23 mouse cellular contexts compared by ENCODE assay signal in the genomic region with DNA sequence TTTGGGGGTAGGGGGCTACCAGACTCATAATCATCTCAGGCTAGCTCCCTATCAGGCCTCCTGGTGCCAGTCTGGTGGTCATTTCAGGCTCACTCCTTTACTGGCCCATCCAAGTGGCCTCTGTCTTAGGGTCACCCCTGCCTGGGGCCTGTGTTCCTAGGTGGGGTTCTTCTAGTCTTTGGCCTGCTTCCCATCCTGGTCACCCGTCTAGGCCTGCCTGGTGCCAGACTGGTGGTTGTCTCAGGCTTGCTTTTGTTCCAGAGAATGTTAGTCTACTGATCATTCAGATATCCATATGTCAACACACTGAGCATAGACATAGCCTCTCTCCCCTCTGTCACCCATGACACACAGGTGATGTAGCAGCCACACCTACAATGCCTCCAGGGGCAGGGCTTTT. TPM values are rescaled to one million over a fixed set of nuclear protein-coding genes. Genes with fewer than 3 reads are reported as not detected.
A peak's percentile ranks its signal among the peaks of the same experiment; 100 is the strongest.
DNase-seq lines count a peak whose midpoint lies in the region; ATAC-seq and TF ChIP-seq lines count a peak whose summit lies in the region.
"Had no signal": no experiment of that assay in that cellular context is flagged by ENCODE, and none has a peak within 500 bp of the region (broad histone marks: within the 10 kb centered on the region; RNA-seq: fewer than 3 reads in every experiment).

No protein-coding gene starts in this region.

- no peak overlapping the region for H3K27ac ChIP-seq in stomach, embryonic 15.5 days
- no peak overlapping the region for H3K27ac ChIP-seq in stomach, postnatal 0 days (replicated peaks)
- H3K27ac ChIP-seq: embryonic facial prominence, embryonic 13.5 days; embryonic facial prominence, embryonic 15.5 days; forebrain, embryonic 10.5 days; forebrain, embryonic 12.5 days had no signal

- 0 out of 2 replicates have a peak, but pooled peaks have one; percentile 35 for ATAC-seq in stomach, embryonic 15.5 days (ENCODE audit: insufficient read depth, low FRiP score, low read depth)
- ATAC-seq in stomach, postnatal 0 days (ENCODE audit: low FRiP score, low TSS enrichment) = peak; percentile 68
- ATAC-seq: forebrain, embryonic 14.5 days; forebrain, embryonic 16.5 days had no signal

- no peak overlapping the region for H3K4me3 ChIP-seq in stomach, embryonic 15.5 days (replicated peaks)
- no peak overlapping the region for H3K4me3 ChIP-seq in stomach, postnatal 0 days (ENCODE audit: low read depth, low read length)
- H3K4me3 ChIP-seq: embryonic facial prominence, embryonic 13.5 days; embryonic facial prominence, embryonic 15.5 days; erythroblast, embryonic 14.5 days; forebrain, embryonic 10.5 days; forebrain, embryonic 12.5 days had no signal

- no peak overlapping the region for H3K4me2 ChIP-seq in stomach, embryonic 15.5 days
- no peak overlapping the region for H3K4me2 ChIP-seq in stomach, postnatal 0 days (replicated peaks; ENCODE audit: low read depth)
- H3K4me2 ChIP-seq: embryonic facial prominence, embryonic 13.5 days; embryonic facial prominence, embryonic 15.5 days; forebrain, embryonic 12.5 days had no signal

- H3K9ac ChIP-seq in stomach, embryonic 15.5 days = no peak overlapping the region
- H3K9ac ChIP-seq in stomach, postnatal 0 days (ENCODE audit: low read length) = no peak overlapping the region
- H3K9ac ChIP-seq: embryonic facial prominence, embryonic 13.5 days; embryonic facial prominence, embryonic 15.5 days; forebrain, embryonic 12.5 days had no signal

- no peaks in the 10 kb centered on the region for H3K27me3 ChIP-seq in stomach, embryonic 15.5 days (replicated peaks)
- no peaks in the 10 kb centered on the region for H3K27me3 ChIP-seq in stomach, postnatal 0 days (ENCODE audit: control insufficient read depth, insufficient read depth, low read length)
- H3K27me3 ChIP-seq: embryonic facial prominence, embryonic 13.5 days; embryonic facial prominence, embryonic 15.5 days had no signal

- H3K9me3 ChIP-seq in stomach, embryonic 15.5 days = no peaks in the 10 kb centered on the region
- no peaks in the 10 kb centered on the region for H3K9me3 ChIP-seq in stomach, postnatal 0 days (ENCODE audit: control insufficient read depth, low read length)
- H3K9me3 ChIP-seq: embryonic facial prominence, embryonic 13.5 days; embryonic facial prominence, embryonic 15.5 days; forebrain, embryonic 10.5 days; forebrain, embryonic 12.5 days had no signal

- DNase-seq in urinary bladder, postnatal 14 days (ENCODE audit: low spot score) = peak; percentile 67
- no peak for DNase-seq in urinary bladder, postnatal 10 days (ENCODE audit: low spot score)
- DNase-seq in stomach, postnatal 0 days (ENCODE audit: low spot score) = no peak
- no peak for DNase-seq in spleen, postnatal 4 days (ENCODE audit: low spot score in 2 of 2)
- DNase-seq: adrenal gland, adult 2 months; adrenal gland, postnatal 10 days; adrenal gland, postnatal 25 days; cerebellum, adult 11 months; cerebellum, adult 18-20 months; cerebellum, adult 8-10 months; cerebellum, adult 9-11 months; cerebellum, postnatal 14 days; cerebellum, postnatal 36 days; embryo, embryonic 11 days had no signal

- H3K36me3 ChIP-seq in stomach, embryonic 15.5 days = no peaks in the 10 kb centered on the region
- no peaks in the 10 kb centered on the region for H3K36me3 ChIP-seq in stomach, postnatal 0 days (ENCODE audit: control insufficient read depth, insufficient read depth, low read length)
- H3K36me3 ChIP-seq: embryonic facial prominence, embryonic 13.5 days; embryonic facial prominence, embryonic 15.5 days; forebrain, embryonic 10.5 days; forebrain, embryonic 12.5 days had no signal

- no peak for TF ChIP-seq CTCF in stomach, postnatal 0 days (IDR thresholded peaks at IDR 0.05; ENCODE audit: low read depth)

- no peaks in the 10 kb centered on the region for H3K4me1 ChIP-seq in stomach, embryonic 15.5 days
- no peaks in the 10 kb centered on the region for H3K4me1 ChIP-seq in stomach, postnatal 0 days (replicated peaks; ENCODE audit: control insufficient read depth, insufficient read depth)

- 63% methylated on average over 1 of the region's 1 CpGs for WGBS in stomach, embryonic 15.5 days
- WGBS in stomach, postnatal 0 days = 63% methylated on average over 1 of the region's 1 CpGs

- TF ChIP-seq EP300 in stomach, postnatal 0 days (optimal IDR thresholded peaks at IDR 0.05) = no peak

RNA-seq across cellular contexts. Expression of a gene that starts 26.7 kb away (rescaled TPM):
- polyA plus RNA-seq in stomach, embryonic 15.5 days (2015; fragmentation: Nextera tagmentation; extraction: Ambion mirVana) = 69.0 and 73.3 TPM in 2 replicates
- 79.1 and 84.4 TPM in 2 replicates for polyA plus RNA-seq in stomach, postnatal 0 days (2015; fragmentation: Nextera tagmentation; extraction: Ambion mirVana)

RNA-seq across cellular contexts. Expression of a gene that starts 56.8 kb away (rescaled TPM):
- 0.80 and 0.81 TPM in 2 replicates for polyA plus RNA-seq in stomach, embryonic 15.5 days (2015; fragmentation: Nextera tagmentation; extraction: Ambion mirVana)
- polyA plus RNA-seq in stomach, postnatal 0 days (2015; fragmentation: Nextera tagmentation; extraction: Ambion mirVana) = 0.64 and 0.70 TPM in 2 replicates
- polyA plus RNA-seq: adrenal gland, adult 2 months; C2C12; erythroblast, embryonic 14.5 days had no signal
